Mouse (Mus musculus) CH12.LX (cell line): ENCODE measurements at regions not wholly inside any gene's neighbourhood (a gene's known extent, or its start where the extent isn't known, plus 50 kb on each side); places are given as distances from the start of the nearest gene placed in this dataset.

Experiments
- DNase-seq: peaks from one replicate; pipeline ENCODE4 v3.0.0-alpha.2; 2013; ENCODE audit errors: extremely low read depth
- H3K27ac ChIP-seq: 2 replicates; pipeline ENCODE4 v1.5.1; 2012; ENCODE audit warnings: low read depth, mild to moderate bottlenecking, control low read depth, moderate library complexity; ENCODE audit not compliant: insufficient read depth
- H3K27me3 ChIP-seq: replicated peaks from 2 replicates; pipeline ENCODE3; 2012; ENCODE audit warnings: inconsistent platforms
- H3K36me3 ChIP-seq, 2 experiments: replicated peaks in 1 of 2; 2 replicates each; pipeline versions ENCODE3 to v1.6.1; 2012; ENCODE audit warnings: inconsistent platforms in 1 of 2, low read length in 1 of 2, mild to moderate bottlenecking in 1 of 2, mixed read lengths in 1 of 2, moderate library complexity in 1 of 2; ENCODE audit not compliant: control insufficient read depth in 1 of 2, insufficient read depth in 1 of 2
- H3K4me1 ChIP-seq, 2 experiments: 2 replicates each; pipeline ENCODE4 v1.6.1; 2012; ENCODE audit warnings: inconsistent platforms in 1 of 2, moderate library complexity in 1 of 2; ENCODE audit not compliant: insufficient read depth in 2 of 2, control insufficient read depth in 1 of 2
- H3K4me2 ChIP-seq: 2 replicates; pipeline ENCODE4 v1.6.1; 2012; ENCODE audit warnings: low read depth, mild to moderate bottlenecking, control low read depth; ENCODE audit not compliant: poor library complexity, insufficient read depth, severe bottlenecking
- H3K4me3 ChIP-seq, 3 experiments: fragments of 150-350 bp in 1 of 3; sonication (generic) in 1 of 3; replicated peaks in 1 of 3; 2 replicates each; pipeline versions ENCODE3 to v1.5.1; 2011 to 2012; ENCODE audit warnings: low read depth in 2 of 3, low read length in 2 of 3, mild to moderate bottlenecking in 2 of 3, moderate library complexity in 2 of 3, control low read depth in 1 of 3, improper control_type of control experiment in 1 of 3, inconsistent platforms in 1 of 3, mixed read lengths in 1 of 3; ENCODE audit not compliant: poor library complexity in 1 of 3
- H3K79me2 ChIP-seq: replicated peaks from 2 replicates; pipeline ENCODE4 v1.6.1; 2012; ENCODE audit warnings: mild to moderate bottlenecking, moderate library complexity; ENCODE audit not compliant: control insufficient read depth, poor library complexity, insufficient read depth, severe bottlenecking; ENCODE audit errors: extremely low read depth
- H3K9ac ChIP-seq: 2 replicates; pipeline ENCODE4 v1.6.1; 2012; ENCODE audit warnings: low read depth, mild to moderate bottlenecking, control low read depth, moderate library complexity; ENCODE audit not compliant: insufficient read depth
- H3K9me3 ChIP-seq: replicated peaks from 2 replicates; pipeline ENCODE3; 2012; ENCODE audit warnings: low read length, inconsistent platforms, mixed read lengths
- CHD2 ChIP-seq: IDR thresholded peaks from 2 replicates; pipeline ENCODE4 v1.6.1; 2011; ENCODE audit warnings: low read length, improper control_type of control experiment
- CTCF ChIP-seq, 2 experiments: IDR thresholded peaks in 1 of 2; conservative IDR thresholded peaks in 1 of 2; 2 replicates each; pipeline ENCODE4 v1.5.1; 2011 to 2012; ENCODE audit warnings: low read depth in 2 of 2, low read length in 2 of 2, improper control_type of control experiment in 1 of 2, inconsistent platforms in 1 of 2, mild to moderate bottlenecking in 1 of 2, moderate library complexity in 1 of 2
- E2F4 ChIP-seq: IDR thresholded peaks from 2 replicates; pipeline ENCODE4 v1.6.1; 2011; ENCODE audit warnings: low read depth, low read length, improper control_type of control experiment; ENCODE audit not compliant: insufficient replicate concordance
- GABPA ChIP-seq: IDR thresholded peaks from 2 replicates; pipeline ENCODE4 v1.6.1; 2012; ENCODE audit warnings: low read depth, low read length, improper control_type of control experiment, inconsistent platforms; ENCODE audit not compliant: insufficient replicate concordance
- IRF4 ChIP-seq: IDR thresholded peaks from 2 replicates; pipeline ENCODE4 v1.6.1; 2014; ENCODE audit warnings: low read depth, mild to moderate bottlenecking, inconsistent platforms, low read length, improper control_type of control experiment
- JUND ChIP-seq: conservative IDR thresholded peaks from 2 replicates; pipeline ENCODE4 v1.6.1; 2011; ENCODE audit warnings: low read depth, low read length, improper control_type of control experiment
- KAT2A ChIP-seq: IDR thresholded peaks from 2 replicates; pipeline ENCODE4 v1.6.1; 2012; ENCODE audit warnings: low read length, improper control_type of control experiment, inconsistent platforms; ENCODE audit not compliant: insufficient replicate concordance
- MAZ ChIP-seq: IDR thresholded peaks from 2 replicates; pipeline ENCODE4 v1.6.1; 2012; ENCODE audit warnings: low read depth, mild to moderate bottlenecking, inconsistent platforms, low read length, improper control_type of control experiment, moderate library complexity
- MXI1 ChIP-seq: IDR thresholded peaks from 2 replicates; pipeline ENCODE4 v1.6.1; 2011; ENCODE audit warnings: mild to moderate bottlenecking, low read depth, low read length, improper control_type of control experiment
- PAX5 ChIP-seq: IDR thresholded peaks from 2 replicates; pipeline ENCODE4 v1.6.1; 2012; ENCODE audit warnings: low read length, inconsistent platforms, mixed read lengths
- POLR2A ChIP-seq: IDR thresholded peaks from 2 replicates; pipeline ENCODE4 v1.6.1; 2011; ENCODE audit warnings: low read depth, mild to moderate bottlenecking, improper control_type of control experiment, low read length
- POLR2AphosphoS2 ChIP-seq: IDR thresholded peaks from 2 replicates; pipeline ENCODE4 v1.6.1; 2011; ENCODE audit warnings: low read depth, low read length, improper control_type of control experiment
- RAD21 ChIP-seq: IDR thresholded peaks from 2 replicates; pipeline ENCODE4 v1.6.1; 2011; ENCODE audit warnings: low read depth, mild to moderate bottlenecking, low read length, improper control_type of control experiment, moderate library complexity
- RCOR1 ChIP-seq: conservative IDR thresholded peaks from 2 replicates; pipeline ENCODE4 v1.6.1; 2012; ENCODE audit warnings: low read depth, mild to moderate bottlenecking, inconsistent platforms, low read length, improper control_type of control experiment
- SMC3 ChIP-seq: IDR thresholded peaks from 2 replicates; pipeline ENCODE4 v1.6.1; 2011; ENCODE audit warnings: low read depth, low read length, improper control_type of control experiment
- USF1 ChIP-seq: IDR thresholded peaks from 2 replicates; pipeline ENCODE4 v1.6.1; 2014; ENCODE audit warnings: low read depth, mild to moderate bottlenecking, inconsistent platforms, low read length, improper control_type of control experiment
- ZC3H11A ChIP-seq: IDR thresholded peaks from 2 replicates; pipeline ENCODE4 v1.6.1; 2012; ENCODE audit warnings: low read depth, mild to moderate bottlenecking, inconsistent platforms, low read length, improper control_type of control experiment
- ZNF384 ChIP-seq: IDR thresholded peaks from 2 replicates; pipeline ENCODE4 v1.6.1; 2012; ENCODE audit warnings: low read depth, low read length, improper control_type of control experiment, inconsistent platforms
- dilution Hi-C: fragments of 300-500 bp; cut with MboI; formaldehyde crosslinking; loops from 2 replicates; pipeline ENCODE4 v1.14.3; 2020; ENCODE audit warnings: low sequenced_read_pairs; ENCODE audit not compliant: extremely low pct_unique_long_range_greater_than_20kb, extremely low pct_ligation_motif_present
- in situ Hi-C: fragments of 300-500 bp; cut with MboI; formaldehyde crosslinking; loops from 3 replicates; pipeline ENCODE4 v1.14.3; 2019; ENCODE audit warnings: low sequenced_read_pairs, low pct_ligation_motif_present, low pct_unique_long_range_greater_than_20kb, mixed read lengths

DNA sequence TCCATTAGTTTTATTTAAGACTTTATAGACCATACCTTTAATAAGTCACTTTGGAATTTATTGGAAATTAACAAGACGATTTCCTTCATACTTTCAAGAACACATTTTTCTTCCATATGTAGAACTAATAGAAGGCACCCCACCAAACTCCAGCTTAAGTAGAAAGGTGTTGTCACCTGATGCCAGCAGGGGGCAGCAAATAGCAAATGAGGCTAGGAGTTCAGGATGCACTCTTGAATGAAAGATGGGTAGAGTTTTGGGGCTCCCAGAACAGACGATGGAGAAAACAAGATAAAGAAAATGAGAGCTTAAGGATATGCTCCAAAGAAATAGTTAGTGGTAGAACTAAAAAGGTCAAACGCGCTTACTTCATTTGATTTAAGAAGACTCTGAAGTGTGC is 590.4 kb upstream of the Kif18a start:
- peak; percentile 58 for TF ChIP-seq SMC3
- no peak for TF ChIP-seq GABPA
- TF ChIP-seq RCOR1: no peak
- peak in 1 of 2 experiments; percentile 58; a peak in 2 of 4 replicates for TF ChIP-seq CTCF (conservative IDR thresholded peaks at IDR 0.05 in 1 of 2, IDR thresholded peaks at IDR 0.05 in 1 of 2; ENCODE audit: low read depth in 2 of 2, low read length in 2 of 2)
- peak; percentile 56 for TF ChIP-seq RAD21
- TF ChIP-seq E2F4: no peak
- no peaks in the 10 kb centered on the region for H3K27me3 ChIP-seq
- H3K9ac ChIP-seq: no peak overlapping the region
- dilution Hi-C loops (no loop called here), in situ Hi-C loops (no loop called here)
- no peaks in the 10 kb centered on the region for H3K79me2 ChIP-seq
- H3K4me2 ChIP-seq: no peak overlapping the region
- H3K4me3 ChIP-seq: no peak overlapping the region
- DNase-seq: peak; percentile 67
- H3K9me3 ChIP-seq: no peaks in the 10 kb centered on the region
- H3K36me3 ChIP-seq: no peaks in the 10 kb centered on the region
- no peaks in the 10 kb centered on the region for H3K4me1 ChIP-seq
- no peak overlapping the region for H3K27ac ChIP-seq

DNA sequence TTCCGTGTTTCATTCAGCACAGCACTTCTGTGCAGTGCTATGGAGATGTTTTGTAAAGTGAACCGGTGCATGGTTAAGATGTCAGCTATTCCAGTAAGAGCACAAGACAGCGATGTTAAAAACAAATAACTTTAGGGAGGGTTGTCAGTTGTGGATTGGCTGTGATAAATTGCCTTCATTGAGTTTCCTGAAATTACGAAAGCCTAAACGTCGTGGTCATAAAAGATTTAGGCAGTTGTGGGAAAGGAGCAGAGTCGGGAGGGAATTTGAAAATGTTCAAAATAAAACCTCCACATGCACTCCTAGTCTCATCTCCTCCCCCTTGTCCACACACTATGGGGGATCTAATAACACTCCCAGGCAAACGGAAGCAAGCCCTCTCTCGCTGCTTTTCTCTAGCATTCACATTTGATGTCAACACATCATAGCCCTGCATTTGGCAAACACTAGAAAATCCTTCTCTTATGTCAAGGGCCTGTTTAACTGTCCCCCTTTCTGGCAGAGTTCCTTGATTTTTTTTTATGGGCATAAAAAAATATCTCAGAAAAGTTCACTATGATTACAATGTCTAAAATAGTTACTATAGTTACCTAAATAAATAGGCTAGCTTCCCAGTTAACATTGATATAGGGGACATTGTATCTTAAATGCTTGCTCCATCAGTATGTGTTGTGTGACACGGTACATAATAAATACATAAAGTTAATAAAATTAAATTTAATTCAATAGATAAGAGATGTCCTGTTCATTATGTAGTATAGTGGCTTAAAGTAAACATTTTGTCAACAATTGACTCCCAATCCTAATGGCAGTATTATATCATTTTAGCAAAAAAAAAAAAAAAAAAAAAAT is 589.2 kb upstream of the Kif18a start:
- Histone ChIP-seq H3K27me3 (no peaks in the 10 kb centered on the region), H3K4me2 (no peak overlapping the region), H3K4me3 (no peak overlapping the region), H3K4me1 (no peaks in the 10 kb centered on the region), H3K79me2 (no peaks in the 10 kb centered on the region), H3K9ac (no peak overlapping the region), H3K27ac (no peak overlapping the region), H3K9me3 (no peaks in the 10 kb centered on the region), H3K36me3 (no peaks in the 10 kb centered on the region)
- dilution Hi-C loops: no loop called here
- in situ Hi-C loops: no loop called here
- no peak for TF ChIP-seq ZC3H11A
- no peak for TF ChIP-seq MXI1
- TF ChIP-seq RAD21: no peak
- no peak for TF ChIP-seq CHD2
- TF ChIP-seq MAZ: no peak
- no peak for TF ChIP-seq JUND
- TF ChIP-seq POLR2A: no peak
- no peak for TF ChIP-seq ZNF384
- TF ChIP-seq PAX5: no peak
- TF ChIP-seq USF1: no peak
- no peak for TF ChIP-seq GABPA
- no peak for TF ChIP-seq POLR2AphosphoS2
- no peak for TF ChIP-seq KAT2A
- no peak for TF ChIP-seq IRF4
- no peak for TF ChIP-seq SMC3
- no peak for DNase-seq
